Mouse (Mus musculus) limb, embryonic 14.5 days (tissue): Measurements from ENCODE around the gene Iqcf3. TPM values are rescaled to one million over a fixed set of nuclear protein-coding genes. Genes with fewer than 3 reads are reported as not detected.
A peak's percentile ranks its signal among the peaks of the same experiment; 100 is the strongest.

Source experiments
- ATAC-seq: fragments of 200-750 bp; cut with Nextera tagmentation; 2 replicates; pipeline ENCODE4 v1.8.0; 2017; ENCODE audit warnings: low read depth, moderate number of reproducible peaks, moderate TSS enrichment; ENCODE audit not compliant: low FRiP score
- DNase-seq: peaks from one replicate; pipeline ENCODE4 v3.0.0-alpha.2; 2015; ENCODE audit warnings: low spot score
- H3K27ac ChIP-seq: fragments of 300-500 bp; sonication (generic); replicated peaks from 2 replicates; pipeline ENCODE4 v1.5.1; 2014; ENCODE audit warnings: low read depth, mild to moderate bottlenecking, low read length, moderate library complexity, mixed read lengths
- H3K27me3 ChIP-seq: fragments of 300-500 bp; sonication (generic); 2 replicates; pipeline ENCODE4 v1.6.1; 2014; ENCODE audit warnings: low read length, mixed read lengths; ENCODE audit not compliant: control insufficient read depth, insufficient read depth
- H3K36me3 ChIP-seq: fragments of 300-500 bp; sonication (generic); 2 replicates; pipeline ENCODE4 v1.6.1; 2014; ENCODE audit warnings: mild to moderate bottlenecking, low read length, moderate library complexity, mixed read lengths; ENCODE audit not compliant: control insufficient read depth, insufficient read depth
- H3K4me1 ChIP-seq: fragments of 300-500 bp; sonication (generic); 2 replicates; pipeline ENCODE4 v1.6.1; 2014; ENCODE audit warnings: antibody characterized with exemption, low read length, mixed read lengths; ENCODE audit not compliant: control insufficient read depth, insufficient read depth
- H3K4me2 ChIP-seq: fragments of 300-500 bp; sonication (generic); replicated peaks from 2 replicates; pipeline ENCODE4 v1.6.1; 2014; ENCODE audit warnings: low read depth, mild to moderate bottlenecking, low read length, moderate library complexity; ENCODE audit not compliant: severe bottlenecking
- H3K4me3 ChIP-seq: fragments of 300-500 bp; sonication (generic); replicated peaks from 2 replicates; pipeline ENCODE4 v1.5.1; 2014; ENCODE audit warnings: low read length
- H3K9ac ChIP-seq: fragments of 300-500 bp; sonication (generic); 2 replicates; pipeline ENCODE4 v1.6.1; 2014; ENCODE audit warnings: mild to moderate bottlenecking, low read depth, low read length, moderate library complexity; ENCODE audit not compliant: severe bottlenecking
- H3K9me3 ChIP-seq: fragments of 300-500 bp; sonication (generic); 2 replicates; pipeline ENCODE4 v1.6.1; 2016; ENCODE audit warnings: low read length; ENCODE audit not compliant: control insufficient read depth
- POLR2A ChIP-seq: fragments of 200-500 bp; IDR thresholded peaks from 2 replicates; pipeline ENCODE4 v1.8.0; 2012; ENCODE audit warnings: inconsistent platforms, mild to moderate bottlenecking, moderate library complexity, borderline replicate concordance; ENCODE audit not compliant: insufficient read depth, insufficient read length; ENCODE audit errors: extremely low read depth
- WGBS: fragments of 180-500 bp; shearing (Covaris S2); extraction: QIAGEN DNeasy Blood & Tissue Kit; methylation state at CpG from one replicate; pipeline ENCODE4 v1.1.7; 2014; 5-methylcytosine and 5-hydroxymethylcytosine counted together
- polyA plus RNA-seq, 2 experiments: library from polyadenylated mRNA; depleted of rRNA in 1 of 2; stranded (reverse) in 1 of 2; unstranded in 1 of 2; fragments of >200 nt; fragmentation: Nextera tagmentation in 1 of 2; extraction: Ambion mirVana in 1 of 2; gene quantifications; 2 replicates each; pipeline versions ENCODE4 v1.2.1 to v1.2.3; 2012 to 2014

The Iqcf3 gene
- polyA plus RNA-seq, 2 experiments = not detected

DNA sequence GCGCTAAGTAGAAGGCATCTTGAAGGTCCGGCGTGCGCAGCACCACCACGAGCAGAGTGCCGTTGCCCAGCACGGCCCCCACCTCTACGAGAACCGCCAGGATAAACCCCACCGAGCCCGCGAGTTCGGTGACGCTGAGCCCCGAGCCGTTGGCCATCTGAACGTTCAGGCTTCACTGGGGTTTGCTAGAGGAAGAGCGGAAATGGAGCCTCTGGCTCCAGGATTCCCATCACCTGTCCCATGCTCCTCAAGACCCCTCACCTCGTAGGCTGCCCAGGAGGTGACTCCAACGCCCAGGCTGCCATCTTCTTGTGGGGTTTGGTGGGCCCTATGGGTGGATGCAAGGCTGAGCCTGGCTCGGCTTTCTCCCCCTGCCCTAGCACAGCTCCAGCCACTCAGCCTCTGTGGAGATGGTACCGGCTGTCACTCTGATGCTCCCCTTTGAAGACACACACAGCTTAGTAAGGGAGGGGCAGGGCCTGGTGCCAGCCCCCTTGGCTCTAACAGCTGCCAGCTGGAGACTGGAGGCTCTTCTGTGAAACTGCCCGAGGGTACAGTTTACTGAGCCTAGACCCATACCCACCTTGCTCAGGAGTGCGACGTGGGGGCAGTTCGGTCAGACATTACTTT, 95.7 kb downstream of the Iqcf3 start, which contains the start of gene Gpr62:
Gene Gpr62, minus strand, starts transcription at position 368 of the 630 bp plus-strand sequence.
- H3K4me3 ChIP-seq = peak within 1 kb of the TSS; percentile 58
- peak within 1 kb of the TSS; percentile 76 for H3K9ac ChIP-seq
- no peak for DNase-seq
- 0 out of 2 replicates have a peak within 1 kb of the TSS, but pooled peaks have one; percentile 3 for H3K27ac ChIP-seq
- H3K4me2 ChIP-seq = peak within 1 kb of the TSS; percentile 99
- H3K9me3 ChIP-seq = no peaks in the 10 kb centered on the region
- peaks cover 33% of the 10 kb centered on the region for H3K36me3 ChIP-seq
- H3K27me3 ChIP-seq = no peaks in the 10 kb centered on the region
- H3K4me1 ChIP-seq = peaks cover 5% of the 10 kb centered on the region
- no peak for ATAC-seq
- WGBS = 25% methylated on average over 25 of the region's 26 CpGs
- no peak for TF ChIP-seq POLR2A

- peak overlapping the region; percentile 99 for H3K4me2 ChIP-seq
- H3K27me3 ChIP-seq = no peaks in the 10 kb centered on the region
- no peaks in the 10 kb centered on the region for H3K9me3 ChIP-seq
- peaks cover 5% of the 10 kb centered on the region for H3K4me1 ChIP-seq
- peak overlapping the region; percentile 76 for H3K9ac ChIP-seq
- DNase-seq (peak; percentile 68), ATAC-seq (peak; percentile 74)
- 5% methylated on average over 76 of the region's 99 CpGs for WGBS
- peak overlapping the region; percentile 58 for H3K4me3 ChIP-seq
- TF ChIP-seq POLR2A = no peak
- H3K27ac ChIP-seq = 0 out of 2 replicates have a peak overlapping the region, but pooled peaks have one; percentile 3
- peaks cover 41% of the 10 kb centered on the region for H3K36me3 ChIP-seq
These were observed 96.5 kb downstream of the Iqcf3 start for GRCm38 (mm10) chr9:106464751-106465541.

DNA sequence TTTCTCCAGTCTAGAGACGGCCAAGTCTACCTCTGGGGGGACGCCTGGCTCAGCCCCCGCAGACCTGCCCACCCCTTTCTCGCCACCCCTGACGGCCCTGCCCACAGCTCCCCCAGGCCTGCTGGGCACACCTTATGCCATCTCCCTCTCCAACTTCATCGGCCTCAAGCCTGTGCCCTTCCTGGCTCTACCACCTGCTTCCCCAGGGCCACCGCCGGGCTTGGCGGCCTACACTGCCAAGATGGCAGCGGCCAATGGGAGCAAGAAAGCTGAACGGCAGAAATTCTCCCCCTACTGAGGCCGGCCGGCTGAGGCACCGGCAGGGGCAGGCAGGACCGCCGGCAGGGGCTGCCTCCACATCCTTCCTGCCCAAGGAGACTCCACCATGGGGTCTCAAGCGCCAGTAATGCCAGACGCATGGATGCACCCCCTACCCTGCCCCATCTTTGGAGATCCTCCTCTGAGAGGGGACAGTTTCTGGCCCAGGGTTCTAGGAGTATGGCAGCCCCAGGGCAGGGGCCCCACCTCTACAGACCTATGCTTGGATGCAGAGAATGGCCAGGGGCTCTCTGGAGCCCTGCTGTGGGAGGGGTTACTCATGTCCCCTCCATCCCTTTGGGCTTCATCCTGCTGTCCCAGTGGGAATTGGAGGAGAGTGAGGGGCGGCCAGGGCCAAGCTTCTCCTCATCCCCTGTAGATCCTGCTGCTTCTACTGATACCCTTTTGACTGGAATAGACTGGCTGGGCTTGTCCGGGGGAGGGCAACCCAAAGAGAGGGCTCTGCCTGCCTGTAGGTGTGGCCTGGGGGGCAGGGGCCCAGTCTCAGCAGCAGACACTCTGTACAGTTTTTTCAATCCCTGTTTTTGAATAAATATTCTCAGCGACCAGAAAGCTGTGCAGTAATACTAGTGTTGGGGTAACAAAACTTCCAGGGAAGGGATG, 98.0 kb downstream of the Iqcf3 start:
- Histone ChIP-seq H3K9me3 (no peaks in the 10 kb centered on the region), H3K4me1 (peaks cover 5% of the 10 kb centered on the region), H3K27ac (no peak overlapping the region), H3K4me3 (no peak overlapping the region), H3K9ac (no peak overlapping the region), H3K4me2 (no peak overlapping the region), H3K36me3 (peaks cover 41% of the 10 kb centered on the region), H3K27me3 (no peaks in the 10 kb centered on the region)
- WGBS = 86% methylated on average over 21 of the region's 21 CpGs
- no peak for ATAC-seq
- TF ChIP-seq POLR2A = no peak
- DNase-seq = no peak

GRCm38 (mm10) chr9:106462430-106462800, 99.0 kb downstream of the Iqcf3 start:
- Histone ChIP-seq H3K4me2 (no peak overlapping the region), H3K27ac (no peak overlapping the region), H3K9ac (no peak overlapping the region), H3K9me3 (no peaks in the 10 kb centered on the region), H3K36me3 (peaks cover 41% of the 10 kb centered on the region), H3K4me3 (no peak overlapping the region), H3K4me1 (peaks cover 5% of the 10 kb centered on the region), H3K27me3 (no peaks in the 10 kb centered on the region)
- ATAC-seq (no peak), DNase-seq (no peak)
- TF ChIP-seq POLR2A = no peak
- WGBS = 95% methylated on average over 12 of the region's 12 CpGs
